ENCODE assay signal across 10 mouse cellular contexts in genomic region chr6:136486801-136487553, GRCm38 (mm10). TPM values are rescaled to one million over a fixed set of nuclear protein-coding genes. Genes with fewer than 3 reads are reported as not detected.
DNase-seq lines count a peak whose midpoint lies in the region; ATAC-seq and TF ChIP-seq lines count a peak whose summit lies in the region.
"Had no signal": no experiment of that assay in that cellular context is flagged by ENCODE, and none has a peak within 500 bp of the region (broad histone marks: within the 10 kb centered on the region; RNA-seq: fewer than 3 reads in every experiment).

No protein-coding gene starts in this region.

- no peak overlapping the region for H3K9ac ChIP-seq in kidney, postnatal 0 days (ENCODE audit: low read depth, low read length)
- peak overlapping the region; percentile 27; the same call in 1 of the 2 replicates for H3K9ac ChIP-seq in forebrain, embryonic 11.5 days (ENCODE audit: low read length)
- H3K9ac ChIP-seq in limb, embryonic 12.5 days (replicated peaks): no peak overlapping the region

- H3K27me3 ChIP-seq in kidney, postnatal 0 days (ENCODE audit: insufficient read depth, low read length): no peaks in the 10 kb centered on the region
- H3K27me3 ChIP-seq in forebrain, embryonic 11.5 days (ENCODE audit: control insufficient read depth, insufficient read depth, low read length): no peaks in the 10 kb centered on the region
- no peaks in the 10 kb centered on the region for H3K27me3 ChIP-seq in limb, embryonic 12.5 days
- no peaks in the 10 kb centered on the region for H3K27me3 ChIP-seq in small intestine, adult 2 months (ENCODE audit: control insufficient read depth, insufficient read depth, low read length)
- H3K27me3 ChIP-seq: Patski had no signal

- no peak for DNase-seq in kidney, postnatal 0 days (ENCODE audit: low spot score)
- no peak for DNase-seq in kidney, postnatal 4 days
- no peak for DNase-seq in forebrain, embryonic 11.5 days (ENCODE audit: low spot score)
- no peak for DNase-seq in gastrocnemius, postnatal 10 days
- DNase-seq in T-cell, adult 2 months (ENCODE audit: low spot score): no peak
- no peak for DNase-seq in frontal cortex, postnatal 10 days (ENCODE audit: low spot score in 2 of 2)
- DNase-seq: cerebellum, adult 9-11 months had no signal

- no peak for TF ChIP-seq CTCF in kidney, postnatal 0 days (IDR thresholded peaks at IDR 0.05; ENCODE audit: low read depth)
- no peak for TF ChIP-seq CTCF in small intestine, adult 2 months (IDR thresholded peaks at IDR 0.05; ENCODE audit: extremely low read depth, insufficient read length, insufficient replicate concordance, low read depth, low read length)

- no peak for TF ChIP-seq POLR2A in small intestine, adult 2 months (IDR thresholded peaks at IDR 0.05; ENCODE audit: low read depth, low read length)

- peak; percentile 29; the same call in 1 of the 2 replicates for ATAC-seq in kidney, postnatal 0 days (replicated peaks; ENCODE audit: low FRiP score, low read depth)
- ATAC-seq in forebrain, embryonic 11.5 days (replicated peaks; ENCODE audit: low FRiP score): peak; percentile 35; the same call in 1 of the 2 replicates
- 0 out of 2 replicates have a peak, but pooled peaks have one; percentile 35 for ATAC-seq in limb, embryonic 12.5 days (ENCODE audit: insufficient number of reproducible peaks, insufficient read depth, low FRiP score, low TSS enrichment, low read depth)
- ATAC-seq: Patski had no signal

- peak overlapping the region; percentile 37 for H3K4me2 ChIP-seq in kidney, postnatal 0 days (ENCODE audit: low read length)
- H3K4me2 ChIP-seq in forebrain, embryonic 11.5 days (ENCODE audit: low read depth, low read length, severe bottlenecking): peak overlapping the region; percentile 33; the same call in 1 of the 2 replicates
- peak overlapping the region; percentile 45 for H3K4me2 ChIP-seq in limb, embryonic 12.5 days

- no peaks in the 10 kb centered on the region for H3K4me1 ChIP-seq in kidney, postnatal 0 days (replicated peaks; ENCODE audit: insufficient read depth, low read length)
- no peaks in the 10 kb centered on the region for H3K4me1 ChIP-seq in forebrain, embryonic 11.5 days (replicated peaks; ENCODE audit: control insufficient read depth, insufficient read depth, low read length)
- H3K4me1 ChIP-seq in limb, embryonic 12.5 days (replicated peaks): no peaks in the 10 kb centered on the region; the same call in 1 of the 2 replicates
- peaks cover 2% of the 10 kb centered on the region; the same call in 1 of the 2 replicates for H3K4me1 ChIP-seq in small intestine, adult 2 months (ENCODE audit: control insufficient read depth, insufficient read depth, insufficient read length, low read length)

- H3K4me3 ChIP-seq in kidney, postnatal 0 days (replicated peaks; ENCODE audit: low read depth, low read length): no peak overlapping the region
- no peak overlapping the region for H3K4me3 ChIP-seq in forebrain, embryonic 11.5 days (ENCODE audit: low read depth, low read length)
- peak overlapping the region; percentile 16 for H3K4me3 ChIP-seq in limb, embryonic 12.5 days (replicated peaks)
- H3K4me3 ChIP-seq in small intestine, adult 2 months (ENCODE audit: low read depth, low read length): peak overlapping the region; percentile 9; the same call in 1 of the 2 replicates

- WGBS in kidney, postnatal 0 days: 48% methylated on average over 36 of the region's 36 CpGs
- WGBS in forebrain, embryonic 11.5 days: 50% methylated on average over 36 of the region's 36 CpGs
- WGBS in limb, embryonic 12.5 days: 57% methylated on average over 36 of the region's 36 CpGs
- 73% methylated on average over 36 of the region's 36 CpGs for WGBS in small intestine, adult 2 months

- H3K9me3 ChIP-seq in kidney, postnatal 0 days (replicated peaks; ENCODE audit: low read length): no peaks in the 10 kb centered on the region
- H3K9me3 ChIP-seq in forebrain, embryonic 11.5 days (ENCODE audit: control insufficient read depth, low read length): no peaks in the 10 kb centered on the region
- no peaks in the 10 kb centered on the region; the same call in 1 of the 2 replicates for H3K9me3 ChIP-seq in limb, embryonic 12.5 days

- no peak overlapping the region for H3K27ac ChIP-seq in kidney, postnatal 0 days
- no peak overlapping the region for H3K27ac ChIP-seq in forebrain, embryonic 11.5 days (ENCODE audit: low read depth, low read length)
- H3K27ac ChIP-seq in limb, embryonic 12.5 days: no peak overlapping the region
- H3K27ac ChIP-seq in small intestine, adult 2 months (ENCODE audit: insufficient read depth, low read depth, low read length): no peak overlapping the region

- no peaks in the 10 kb centered on the region for H3K36me3 ChIP-seq in kidney, postnatal 0 days (ENCODE audit: insufficient read depth, low read length)
- no peaks in the 10 kb centered on the region for H3K36me3 ChIP-seq in forebrain, embryonic 11.5 days (ENCODE audit: control insufficient read depth, insufficient read depth, low read length)
- H3K36me3 ChIP-seq in limb, embryonic 12.5 days: no peaks in the 10 kb centered on the region
- no peaks in the 10 kb centered on the region for H3K36me3 ChIP-seq in small intestine, adult 2 months (ENCODE audit: control insufficient read depth, insufficient read depth, low read length)

RNA-seq across cellular contexts. Expression of gene Atf7ip, which starts 19.0 kb away (rescaled TPM):
- polyA plus RNA-seq in kidney, postnatal 0 days (2015; fragmentation: Nextera tagmentation; extraction: Ambion mirVana): 17.9 and 20.2 TPM in 2 replicates
- polyA plus RNA-seq in forebrain, embryonic 11.5 days (2014; fragmentation: Nextera tagmentation; extraction: Ambion mirVana): 57.8 and 66.6 TPM in 2 replicates
- 43.5 and 51.0 TPM in 2 replicates for polyA plus RNA-seq in limb, embryonic 12.5 days (2016; fragmentation: Nextera tagmentation; extraction: Ambion mirVana)
- polyA plus RNA-seq in small intestine, adult 2 months (2012; rRNA removed): 9.4 and 19.0 TPM in 2 replicates
- total RNA-seq in gastrocnemius, postnatal 10 days (2021): 10 to 100 TPM; 51.8 to 80.1 TPM

Comparison
In these comparisons a context has a peak if more than half of its experiments do, and no peak if none do; other contexts are left out.
1. H3K4me3 ChIP-seq: peak in limb, embryonic 12.5 days (single experiment) and small intestine, adult 2 months (single experiment); none in kidney, postnatal 0 days (single experiment) and forebrain, embryonic 11.5 days (single experiment).
2. Peak in every context shown above with its lines, with median percentiles within 50 percentile points of each other: ATAC-seq and H3K4me2 ChIP-seq.